Mouse (Mus musculus) limb, embryonic 14.5 days (tissue): ENCODE results near the gene Ttc27. TPM values are rescaled to one million over a fixed set of nuclear protein-coding genes. Genes with fewer than 3 reads are reported as not detected.
"Not testable (repeated sequence)": the region's sequence is repeated elsewhere in the genome, so short reads cannot be mapped to it uniquely, and the experiment has no call there.

Source experiments
- ATAC-seq: fragments of 200-750 bp; cut with Nextera tagmentation; 2 replicates; pipeline ENCODE4 v1.8.0; 2017; ENCODE audit warnings: low read depth, moderate number of reproducible peaks, moderate TSS enrichment; ENCODE audit not compliant: low FRiP score
- DNase-seq: peaks from one replicate; pipeline ENCODE4 v3.0.0-alpha.2; 2015; ENCODE audit warnings: low spot score
- H3K27ac ChIP-seq: fragments of 300-500 bp; sonication (generic); replicated peaks from 2 replicates; pipeline ENCODE4 v1.5.1; 2014; ENCODE audit warnings: low read depth, mild to moderate bottlenecking, low read length, moderate library complexity, mixed read lengths
- H3K27me3 ChIP-seq: fragments of 300-500 bp; sonication (generic); 2 replicates; pipeline ENCODE4 v1.6.1; 2014; ENCODE audit warnings: low read length, mixed read lengths; ENCODE audit not compliant: control insufficient read depth, insufficient read depth
- H3K36me3 ChIP-seq: fragments of 300-500 bp; sonication (generic); 2 replicates; pipeline ENCODE4 v1.6.1; 2014; ENCODE audit warnings: mild to moderate bottlenecking, low read length, moderate library complexity, mixed read lengths; ENCODE audit not compliant: control insufficient read depth, insufficient read depth
- H3K4me1 ChIP-seq: fragments of 300-500 bp; sonication (generic); 2 replicates; pipeline ENCODE4 v1.6.1; 2014; ENCODE audit warnings: antibody characterized with exemption, low read length, mixed read lengths; ENCODE audit not compliant: control insufficient read depth, insufficient read depth
- H3K4me2 ChIP-seq: fragments of 300-500 bp; sonication (generic); replicated peaks from 2 replicates; pipeline ENCODE4 v1.6.1; 2014; ENCODE audit warnings: low read depth, mild to moderate bottlenecking, low read length, moderate library complexity; ENCODE audit not compliant: severe bottlenecking
- H3K4me3 ChIP-seq: fragments of 300-500 bp; sonication (generic); replicated peaks from 2 replicates; pipeline ENCODE4 v1.5.1; 2014; ENCODE audit warnings: low read length
- H3K9ac ChIP-seq: fragments of 300-500 bp; sonication (generic); 2 replicates; pipeline ENCODE4 v1.6.1; 2014; ENCODE audit warnings: mild to moderate bottlenecking, low read depth, low read length, moderate library complexity; ENCODE audit not compliant: severe bottlenecking
- H3K9me3 ChIP-seq: fragments of 300-500 bp; sonication (generic); 2 replicates; pipeline ENCODE4 v1.6.1; 2016; ENCODE audit warnings: low read length; ENCODE audit not compliant: control insufficient read depth
- POLR2A ChIP-seq: fragments of 200-500 bp; IDR thresholded peaks from 2 replicates; pipeline ENCODE4 v1.8.0; 2012; ENCODE audit warnings: inconsistent platforms, mild to moderate bottlenecking, moderate library complexity, borderline replicate concordance; ENCODE audit not compliant: insufficient read depth, insufficient read length; ENCODE audit errors: extremely low read depth
- WGBS: fragments of 180-500 bp; shearing (Covaris S2); extraction: QIAGEN DNeasy Blood & Tissue Kit; methylation state at CpG from one replicate; pipeline ENCODE4 v1.1.7; 2014; 5-methylcytosine and 5-hydroxymethylcytosine counted together
- polyA plus RNA-seq, 2 experiments: library from polyadenylated mRNA; depleted of rRNA in 1 of 2; stranded (reverse) in 1 of 2; unstranded in 1 of 2; fragments of >200 nt; fragmentation: Nextera tagmentation in 1 of 2; extraction: Ambion mirVana in 1 of 2; gene quantifications; 2 replicates each; pipeline versions ENCODE4 v1.2.1 to v1.2.3; 2012 to 2014

Ttc27 gene
- polyA plus RNA-seq, 2 experiments: 17.5 to 24.4 TPM

DNA sequence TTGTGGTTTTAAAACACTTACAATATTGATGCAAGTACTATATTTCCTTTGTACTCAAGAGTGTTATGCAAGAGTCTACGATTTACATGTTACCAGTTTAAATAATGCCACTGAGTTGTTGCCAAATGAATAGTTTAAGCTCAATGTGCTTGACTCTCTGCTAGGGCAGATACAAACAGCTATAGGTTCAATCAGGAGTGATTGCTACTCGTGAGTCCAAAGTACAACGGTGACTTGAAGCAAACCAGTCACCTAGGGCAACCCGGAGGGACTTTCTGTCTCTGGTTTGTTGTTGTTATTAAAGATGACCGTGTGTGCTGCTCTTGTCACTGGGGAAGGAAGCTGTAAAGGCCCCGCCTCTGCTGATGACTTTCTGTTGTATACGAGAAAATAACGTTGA lies 39.5 kb upstream of the Ttc27 start:
- Histone ChIP-seq H3K27ac (no peak overlapping the region), H3K9ac (no peak overlapping the region), H3K4me1 (no peaks in the 10 kb centered on the region), H3K27me3 (no peaks in the 10 kb centered on the region), H3K36me3 (peaks cover 64% of the 10 kb centered on the region), H3K4me2 (no peak overlapping the region), H3K9me3 (no peaks in the 10 kb centered on the region), H3K4me3 (no peak overlapping the region)
- WGBS: 91% methylated on average over 8 of the region's 8 CpGs
- no peak for TF ChIP-seq POLR2A
- no peak for ATAC-seq
- no peak for DNase-seq

DNA sequence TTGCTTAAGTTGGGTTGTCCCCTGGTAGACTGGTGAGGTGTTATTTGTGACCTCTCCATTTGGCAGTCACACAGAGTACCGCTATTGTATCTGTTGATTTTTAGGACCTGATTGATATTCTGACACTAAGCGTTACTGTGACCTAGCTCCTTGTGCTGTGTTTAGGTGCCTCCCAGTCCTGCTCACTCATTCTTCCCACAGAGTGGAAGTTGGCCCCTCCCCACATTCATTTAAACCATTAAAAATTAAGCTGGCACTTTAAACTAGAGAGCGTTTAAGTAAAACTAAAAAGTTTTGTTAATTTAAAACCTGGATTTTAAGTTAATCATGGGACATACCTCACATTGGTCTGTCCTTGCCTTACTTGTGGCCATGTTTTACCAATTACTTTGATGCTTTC lies 32.6 kb upstream of the Ttc27 start:
- Histone ChIP-seq H3K27ac (no peak overlapping the region), H3K9me3 (no peaks in the 10 kb centered on the region), H3K9ac (no peak overlapping the region), H3K4me1 (no peaks in the 10 kb centered on the region), H3K27me3 (no peaks in the 10 kb centered on the region), H3K4me3 (no peak overlapping the region), H3K36me3 (peaks cover 36% of the 10 kb centered on the region), H3K4me2 (no peak overlapping the region)
- WGBS: 87% methylated on average over 3 of the region's 3 CpGs
- no peak for ATAC-seq
- DNase-seq: no peak
- TF ChIP-seq POLR2A: no peak

DNA sequence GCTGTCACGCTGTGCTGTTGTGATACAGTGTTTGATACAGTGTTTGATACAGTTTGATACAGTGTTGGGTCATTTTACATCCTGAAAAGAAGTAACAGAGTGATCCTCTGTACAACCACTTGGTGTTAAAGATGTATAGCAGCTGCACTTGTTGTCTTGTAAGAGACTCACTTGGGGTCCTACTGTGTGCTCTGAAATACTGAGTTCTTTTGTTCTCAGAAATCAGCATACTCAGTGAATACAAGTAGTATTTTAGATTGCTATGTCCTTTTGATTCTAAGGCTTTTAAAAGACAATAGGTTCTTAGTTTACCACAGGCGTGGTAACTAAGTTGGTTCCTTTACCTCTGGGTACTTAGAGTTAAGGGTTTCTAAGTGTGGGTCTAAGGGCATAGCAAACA lies 29.0 kb upstream of the Ttc27 start:
- Histone ChIP-seq H3K4me3 (no peak overlapping the region), H3K36me3 (peaks cover 51% of the 10 kb centered on the region)
- no peak for DNase-seq

DNA sequence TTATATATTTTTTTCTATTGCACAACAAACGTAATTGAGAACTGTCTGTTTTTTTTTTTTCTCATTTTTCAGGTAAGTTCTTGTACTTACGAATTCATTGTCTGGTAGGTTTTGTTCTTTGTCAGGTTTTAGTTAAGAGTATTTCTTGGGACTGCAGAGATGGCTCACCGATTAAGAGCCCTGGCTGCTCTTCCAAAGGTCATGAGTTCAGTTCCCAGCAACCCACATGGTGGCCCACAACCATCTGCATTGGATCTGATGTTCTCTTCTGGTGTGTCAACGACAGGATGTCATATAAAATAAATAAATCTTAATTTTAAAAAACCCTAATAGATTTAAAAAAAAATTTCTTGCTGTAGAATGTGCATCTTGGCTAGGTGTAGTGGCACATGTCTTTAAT lies 28.1 kb upstream of the Ttc27 start:
- no peak overlapping the region for H3K9ac ChIP-seq
- no peak overlapping the region for H3K27ac ChIP-seq
- H3K4me1 ChIP-seq: no peaks in the 10 kb centered on the region
- no peaks in the 10 kb centered on the region for H3K9me3 ChIP-seq
- DNase-seq: no peak
- no peak for ATAC-seq
- H3K27me3 ChIP-seq: no peaks in the 10 kb centered on the region
- 90% methylated on average over 4 of the region's 4 CpGs for WGBS
- TF ChIP-seq POLR2A: no peak
- peaks cover 54% of the 10 kb centered on the region for H3K36me3 ChIP-seq
- H3K4me2 ChIP-seq: no peak overlapping the region
- no peak overlapping the region for H3K4me3 ChIP-seq

More for the DNA sequence above, 29.0 kb upstream of the Ttc27 start:
- H3K9ac ChIP-seq: no peak overlapping the region
- no peaks in the 10 kb centered on the region for H3K27me3 ChIP-seq
- H3K4me2 ChIP-seq: no peak overlapping the region
- no peaks in the 10 kb centered on the region for H3K4me1 ChIP-seq
- H3K9me3 ChIP-seq: no peaks in the 10 kb centered on the region
- no peak for ATAC-seq
- H3K27ac ChIP-seq: no peak overlapping the region
- 97% methylated on average over 2 of the region's 2 CpGs for WGBS
- no peak for TF ChIP-seq POLR2A

DNA sequence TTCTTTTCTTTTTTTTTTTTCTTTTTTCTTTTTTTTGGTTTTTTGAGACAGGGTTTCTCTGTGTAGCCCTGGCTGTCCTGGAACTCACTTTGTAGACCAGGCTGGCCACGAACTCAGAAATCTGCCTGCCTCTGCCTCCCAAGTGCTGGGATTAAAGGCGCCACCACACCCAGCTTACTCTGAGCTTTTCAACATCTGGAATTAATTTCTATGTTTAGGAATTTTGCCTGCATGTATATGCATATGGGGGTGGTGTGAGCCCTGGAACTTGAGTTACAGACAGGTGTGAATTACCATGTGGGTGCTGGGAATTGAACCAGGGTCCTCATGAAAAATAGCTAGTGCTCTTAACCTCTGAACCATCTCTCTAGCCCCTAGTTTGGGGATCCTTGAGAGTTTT lies 15.9 kb upstream of the Ttc27 start:
- H3K9ac ChIP-seq, DNase-seq, H3K4me3 ChIP-seq, ATAC-seq, H3K4me2 ChIP-seq, H3K4me1 ChIP-seq, H3K27me3 ChIP-seq, H3K27ac ChIP-seq, H3K9me3 ChIP-seq: not testable (repeated sequence)
- 98% methylated on average over 2 of the region's 2 CpGs for WGBS
- peaks cover 65% of the 10 kb centered on the region for H3K36me3 ChIP-seq

DNA sequence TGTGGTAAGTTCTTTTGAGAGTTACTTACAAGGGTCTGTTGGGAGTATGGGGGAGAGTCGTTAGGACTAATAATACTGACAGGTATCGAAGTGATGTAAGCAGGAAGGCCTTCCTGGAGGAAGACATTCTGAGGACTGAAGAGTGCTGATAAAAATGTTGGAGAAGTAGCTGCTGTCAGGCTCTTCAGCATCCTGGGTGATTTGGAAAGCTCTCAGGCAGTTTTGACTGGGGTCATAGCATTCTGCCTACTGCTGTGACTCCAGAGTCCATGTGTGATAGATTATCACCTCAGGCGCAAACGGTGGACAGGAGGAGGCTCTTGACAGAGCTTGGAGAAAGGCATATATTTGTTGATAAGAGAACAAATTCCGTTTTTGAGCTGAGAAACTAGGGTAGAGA lies 12.1 kb upstream of the Ttc27 start:
- H3K4me2 ChIP-seq: no peak overlapping the region
- no peak overlapping the region for H3K4me3 ChIP-seq
- ATAC-seq: no peak
- no peak for DNase-seq
- no peak for TF ChIP-seq POLR2A
- H3K27me3 ChIP-seq: no peaks in the 10 kb centered on the region
- H3K9me3 ChIP-seq: no peaks in the 10 kb centered on the region
- H3K9ac ChIP-seq: no peak overlapping the region
- no peak overlapping the region for H3K27ac ChIP-seq
- whole genome bisulfite sequencing: 79% methylated on average over 5 of the region's 5 CpGs
- peaks cover 27% of the 10 kb centered on the region for H3K36me3 ChIP-seq
- H3K4me1 ChIP-seq: no peaks in the 10 kb centered on the region
